Mouse (Mus musculus): ENCODE measurements around the gene Sema6d. TPM values are rescaled to one million over a fixed set of nuclear protein-coding genes. Genes with fewer than 3 reads are reported as not detected.

Sema6d gene
- polyA plus RNA-seq, 1 experiment from 2014 or later: 15.4 TPM

- no peak overlapping the region for H3K4me3 ChIP-seq
- H3K36me3 ChIP-seq: no peaks in the 10 kb centered on the region
- no peaks in the 10 kb centered on the region for H3K9me3 ChIP-seq
- no peaks in the 10 kb centered on the region for H3K4me1 ChIP-seq (replicated peaks)
- DNase-seq (ENCODE audit: low spot score): no peak
- no peaks in the 10 kb centered on the region; the same call in 1 of the 2 replicates for H3K27me3 ChIP-seq (ENCODE audit: insufficient read depth, poor library complexity, severe bottlenecking)
- WGBS: 92% methylated on average over 3 of the region's 3 CpGs
- H3K27ac ChIP-seq: no peak overlapping the region
These were observed 437.9 kb downstream of the Sema6d start for GRCm38 (mm10) chr2:124527641-124528040.

- Histone ChIP-seq H3K4me3 (no peak overlapping the region), H3K36me3 (no peaks in the 10 kb centered on the region), H3K9me3 (no peaks in the 10 kb centered on the region), H3K27me3 (ENCODE audit: insufficient read depth, poor library complexity, severe bottlenecking) (no peaks in the 10 kb centered on the region), H3K4me1 (replicated peaks) (no peaks in the 10 kb centered on the region), H3K27ac (no peak overlapping the region)
- no peak for DNase-seq (ENCODE audit: low spot score)
- WGBS: 84% methylated on average over 2 of the region's 2 CpGs
These were observed 440.7 kb downstream of the Sema6d start for GRCm38 (mm10) chr2:124530441-124530840.

- H3K27ac ChIP-seq: no peak overlapping the region
- no peaks in the 10 kb centered on the region for H3K9me3 ChIP-seq
- no peak for DNase-seq (ENCODE audit: low spot score)
- H3K4me3 ChIP-seq: no peak overlapping the region
- WGBS: 85% methylated on average over 4 of the region's 4 CpGs
- H3K36me3 ChIP-seq: no peaks in the 10 kb centered on the region
- H3K4me1 ChIP-seq (replicated peaks): no peaks in the 10 kb centered on the region
- no peaks in the 10 kb centered on the region for H3K27me3 ChIP-seq (ENCODE audit: insufficient read depth, poor library complexity, severe bottlenecking)
These were observed 441.3 kb downstream of the Sema6d start for GRCm38 (mm10) chr2:124531062-124531461.

- Histone ChIP-seq H3K4me3 (no peak overlapping the region), H3K36me3 (no peaks in the 10 kb centered on the region), H3K4me1 (replicated peaks) (no peaks in the 10 kb centered on the region), H3K27me3 (ENCODE audit: insufficient read depth, poor library complexity, severe bottlenecking) (no peaks in the 10 kb centered on the region), H3K9me3 (no peaks in the 10 kb centered on the region), H3K27ac (no peak overlapping the region)
- 92% methylated on average over 3 of the region's 3 CpGs for WGBS
- no peak for DNase-seq (ENCODE audit: low spot score)
These were observed 443.1 kb downstream of the Sema6d start for GRCm38 (mm10) chr2:124532906-124533305.

- no peaks in the 10 kb centered on the region for H3K36me3 ChIP-seq
- no peaks in the 10 kb centered on the region for H3K4me1 ChIP-seq (replicated peaks)
- no peak overlapping the region for H3K4me3 ChIP-seq
- H3K27me3 ChIP-seq (ENCODE audit: insufficient read depth, poor library complexity, severe bottlenecking): no peaks in the 10 kb centered on the region
- no peaks in the 10 kb centered on the region for H3K9me3 ChIP-seq
- DNase-seq (ENCODE audit: low spot score): no peak
- H3K27ac ChIP-seq: no peak overlapping the region
- 92% methylated on average over 6 of the region's 6 CpGs for WGBS
These were observed 443.8 kb downstream of the Sema6d start for GRCm38 (mm10) chr2:124533602-124534001.

GRCm38 (mm10) chr2:124550315-124550714 lies 460.5 kb downstream of the Sema6d start:
- WGBS: 62% methylated on average over 3 of the region's 3 CpGs
- H3K9me3 ChIP-seq: no peaks in the 10 kb centered on the region

GRCm38 (mm10) chr2:124554751-124555415 lies 465.1 kb downstream of the Sema6d start:
- H3K4me3 ChIP-seq: no peak overlapping the region
- no peak for DNase-seq (ENCODE audit: low spot score)
- 72% methylated on average over 1 of the region's 1 CpGs for WGBS
- no peaks in the 10 kb centered on the region for H3K36me3 ChIP-seq
- no peak overlapping the region for H3K27ac ChIP-seq
- no peaks in the 10 kb centered on the region for H3K9me3 ChIP-seq
- no peaks in the 10 kb centered on the region for H3K27me3 ChIP-seq (ENCODE audit: insufficient read depth, poor library complexity, severe bottlenecking)
- H3K4me1 ChIP-seq (replicated peaks): 0 out of 2 replicates have a peak, but pooled peaks cover 2% of the 10 kb centered on the region

More at GRCm38 (mm10) chr2:124550315-124550714, 460.5 kb downstream of the Sema6d start:
- 0 out of 2 replicates have a peak, but pooled peaks cover 2% of the 10 kb centered on the region for H3K4me1 ChIP-seq (replicated peaks)
- no peaks in the 10 kb centered on the region for H3K36me3 ChIP-seq
- DNase-seq (ENCODE audit: low spot score): no peak
- no peak overlapping the region for H3K4me3 ChIP-seq
- no peaks in the 10 kb centered on the region for H3K27me3 ChIP-seq (ENCODE audit: insufficient read depth, poor library complexity, severe bottlenecking)
- no peak overlapping the region for H3K27ac ChIP-seq

GRCm38 (mm10) chr2:124556861-124557499 lies 467.2 kb downstream of the Sema6d start:
- DNase-seq (ENCODE audit: low spot score): no peak
- Histone ChIP-seq H3K9me3 (no peaks in the 10 kb centered on the region), H3K4me1 (replicated peaks) (peaks cover 6% of the 10 kb centered on the region; the same call in 1 of the 2 replicates), H3K27me3 (ENCODE audit: insufficient read depth, poor library complexity, severe bottlenecking) (no peaks in the 10 kb centered on the region), H3K36me3 (no peaks in the 10 kb centered on the region), H3K4me3 (no peak overlapping the region), H3K27ac (no peak overlapping the region)
- WGBS: 88% methylated on average over 5 of the region's 5 CpGs

GRCm38 (mm10) chr2:124558021-124558420 lies 468.3 kb downstream of the Sema6d start:
- no peaks in the 10 kb centered on the region for H3K36me3 ChIP-seq
- DNase-seq (ENCODE audit: low spot score): no peak
- no peak overlapping the region for H3K27ac ChIP-seq
- H3K27me3 ChIP-seq (ENCODE audit: insufficient read depth, poor library complexity, severe bottlenecking): no peaks in the 10 kb centered on the region
- peaks cover 9% of the 10 kb centered on the region; the same call in 1 of the 2 replicates for H3K4me1 ChIP-seq (replicated peaks)
- WGBS: 94% methylated on average over 7 of the region's 7 CpGs
- H3K9me3 ChIP-seq: no peaks in the 10 kb centered on the region
- H3K4me3 ChIP-seq: no peak overlapping the region

GRCm38 (mm10) chr2:124561668-124562067 lies 471.9 kb downstream of the Sema6d start:
- Histone ChIP-seq H3K9me3 (no peaks in the 10 kb centered on the region), H3K27ac (no peak overlapping the region), H3K4me3 (no peak overlapping the region), H3K4me1 (replicated peaks) (peaks cover 6% of the 10 kb centered on the region; the same call in 1 of the 2 replicates), H3K36me3 (no peaks in the 10 kb centered on the region), H3K27me3 (ENCODE audit: insufficient read depth, poor library complexity, severe bottlenecking) (no peaks in the 10 kb centered on the region)
- DNase-seq (ENCODE audit: low spot score): no peak
- 81% methylated on average over 5 of the region's 5 CpGs for WGBS

- Histone ChIP-seq H3K27ac (no peak overlapping the region), H3K9me3 (no peaks in the 10 kb centered on the region), H3K36me3 (no peaks in the 10 kb centered on the region), H3K4me1 (replicated peaks) (peaks cover 6% of the 10 kb centered on the region; the same call in 1 of the 2 replicates), H3K27me3 (ENCODE audit: insufficient read depth, poor library complexity, severe bottlenecking) (no peaks in the 10 kb centered on the region), H3K4me3 (no peak overlapping the region)
- WGBS: 55% methylated on average over 2 of the region's 2 CpGs
- no peak for DNase-seq (ENCODE audit: low spot score)
These were observed 472.3 kb downstream of the Sema6d start for GRCm38 (mm10) chr2:124562091-124562490.

- H3K4me3 ChIP-seq: no peak overlapping the region
- no peaks in the 10 kb centered on the region for H3K27me3 ChIP-seq (ENCODE audit: insufficient read depth, poor library complexity, severe bottlenecking)
- H3K27ac ChIP-seq: no peak overlapping the region
- WGBS: 85% methylated on average over 5 of the region's 5 CpGs
- no peaks in the 10 kb centered on the region for H3K36me3 ChIP-seq
- H3K4me1 ChIP-seq (replicated peaks): peaks cover 6% of the 10 kb centered on the region; the same call in 1 of the 2 replicates
- DNase-seq (ENCODE audit: low spot score): no peak
- H3K9me3 ChIP-seq: no peaks in the 10 kb centered on the region
These were observed 474.0 kb downstream of the Sema6d start for GRCm38 (mm10) chr2:124563759-124564158.

- Histone ChIP-seq H3K36me3 (no peaks in the 10 kb centered on the region), H3K4me1 (replicated peaks) (no peaks in the 10 kb centered on the region), H3K4me3 (no peak overlapping the region), H3K27me3 (ENCODE audit: insufficient read depth, poor library complexity, severe bottlenecking) (no peaks in the 10 kb centered on the region), H3K27ac (no peak overlapping the region), H3K9me3 (no peaks in the 10 kb centered on the region)
- whole genome bisulfite sequencing: 80% methylated on average over 4 of the region's 4 CpGs
- DNase-seq (ENCODE audit: low spot score): no peak
These were observed 484.0 kb downstream of the Sema6d start for GRCm38 (mm10) chr2:124573734-124574133.

Measured in hindbrain, embryonic 10.5 days (tissue).